Mouse (Mus musculus): ENCODE measurements around the gene Soat2. TPM values are rescaled to one million over a fixed set of nuclear protein-coding genes. Genes with fewer than 3 reads are reported as not detected.

Soat2 gene
- polyA plus RNA-seq, 1 experiment: 4.1 TPM

- DNase-seq: peak; percentile 75
- Histone ChIP-seq H3K4me3 (ENCODE audit: control insufficient read depth, insufficient read depth, low read length) (no peak overlapping the region), H3K36me3 (ENCODE audit: control insufficient read depth, insufficient read depth, low read length) (no peaks in the 10 kb centered on the region), H3K4me1 (replicated peaks; ENCODE audit: control insufficient read depth, insufficient read depth, low read length) (peaks cover 18% of the 10 kb centered on the region), H3K27me3 (ENCODE audit: control insufficient read depth, insufficient read depth, low read length) (no peaks in the 10 kb centered on the region), H3K27ac (ENCODE audit: control insufficient read depth, insufficient read depth, low read length) (no peak overlapping the region)
- TF ChIP-seq CTCF (IDR thresholded peaks at IDR 0.05; ENCODE audit: borderline replicate concordance, control insufficient read depth, extremely low read depth, insufficient read depth, low read length, poor library complexity): peak; percentile 50; the same call in 1 of the 2 replicates
- TF ChIP-seq POLR2A (IDR thresholded peaks at IDR 0.05; ENCODE audit: control insufficient read depth, extremely low read depth, insufficient read depth, low read length, poor library complexity): no peak
- 54% methylated on average over 18 of the region's 18 CpGs for WGBS
Observed at GRCm38 (mm10) chr15:102108651-102109525, 41.4 kb upstream of the Soat2 start.

- H3K4me3 ChIP-seq (ENCODE audit: control insufficient read depth, insufficient read depth, low read length): no peak overlapping the region
- TF ChIP-seq CTCF (IDR thresholded peaks at IDR 0.05; ENCODE audit: borderline replicate concordance, control insufficient read depth, extremely low read depth, insufficient read depth, low read length, poor library complexity) (no peak), POLR2A (IDR thresholded peaks at IDR 0.05; ENCODE audit: control insufficient read depth, extremely low read depth, insufficient read depth, low read length, poor library complexity) (no peak)
- no peak overlapping the region for H3K27ac ChIP-seq (ENCODE audit: control insufficient read depth, insufficient read depth, low read length)
- DNase-seq: no peak
- H3K36me3 ChIP-seq (ENCODE audit: control insufficient read depth, insufficient read depth, low read length): no peaks in the 10 kb centered on the region
- peaks cover 18% of the 10 kb centered on the region for H3K4me1 ChIP-seq (replicated peaks; ENCODE audit: control insufficient read depth, insufficient read depth, low read length)
- no peaks in the 10 kb centered on the region for H3K27me3 ChIP-seq (ENCODE audit: control insufficient read depth, insufficient read depth, low read length)
- WGBS: 96% methylated on average over 7 of the region's 7 CpGs
Observed at GRCm38 (mm10) chr15:102110271-102110670, 40.1 kb upstream of the Soat2 start.

- H3K36me3 ChIP-seq (ENCODE audit: control insufficient read depth, insufficient read depth, low read length): no peaks in the 10 kb centered on the region
- DNase-seq: no peak
- peaks cover 21% of the 10 kb centered on the region for H3K4me1 ChIP-seq (replicated peaks; ENCODE audit: control insufficient read depth, insufficient read depth, low read length)
- H3K4me3 ChIP-seq (ENCODE audit: control insufficient read depth, insufficient read depth, low read length): no peak overlapping the region
- WGBS: 65% methylated on average over 29 of the region's 29 CpGs
- no peak overlapping the region for H3K27ac ChIP-seq (ENCODE audit: control insufficient read depth, insufficient read depth, low read length)
- TF ChIP-seq POLR2A (IDR thresholded peaks at IDR 0.05; ENCODE audit: control insufficient read depth, extremely low read depth, insufficient read depth, low read length, poor library complexity) (no peak), CTCF (IDR thresholded peaks at IDR 0.05; ENCODE audit: borderline replicate concordance, control insufficient read depth, extremely low read depth, insufficient read depth, low read length, poor library complexity) (no peak)
- no peaks in the 10 kb centered on the region for H3K27me3 ChIP-seq (ENCODE audit: control insufficient read depth, insufficient read depth, low read length)
Observed at GRCm38 (mm10) chr15:102110701-102111494, 39.4 kb upstream of the Soat2 start.

GRCm38 (mm10) chr15:102111495-102111829 lies 38.9 kb upstream of the Soat2 start:
- peaks cover 23% of the 10 kb centered on the region for H3K4me1 ChIP-seq (replicated peaks; ENCODE audit: control insufficient read depth, insufficient read depth, low read length)
- no peak for DNase-seq
- no peak overlapping the region for H3K27ac ChIP-seq (ENCODE audit: control insufficient read depth, insufficient read depth, low read length)
- H3K27me3 ChIP-seq (ENCODE audit: control insufficient read depth, insufficient read depth, low read length): no peaks in the 10 kb centered on the region
- H3K4me3 ChIP-seq (ENCODE audit: control insufficient read depth, insufficient read depth, low read length): no peak overlapping the region
- 98% methylated on average over 11 of the region's 11 CpGs for WGBS
- no peak for TF ChIP-seq POLR2A (IDR thresholded peaks at IDR 0.05; ENCODE audit: control insufficient read depth, extremely low read depth, insufficient read depth, low read length, poor library complexity)
- no peak for TF ChIP-seq CTCF (IDR thresholded peaks at IDR 0.05; ENCODE audit: borderline replicate concordance, control insufficient read depth, extremely low read depth, insufficient read depth, low read length, poor library complexity)
- H3K36me3 ChIP-seq (ENCODE audit: control insufficient read depth, insufficient read depth, low read length): no peaks in the 10 kb centered on the region

- peaks cover 18% of the 10 kb centered on the region; the same call in 1 of the 2 replicates for H3K4me1 ChIP-seq (replicated peaks; ENCODE audit: control insufficient read depth, insufficient read depth, low read length)
- H3K27ac ChIP-seq (ENCODE audit: control insufficient read depth, insufficient read depth, low read length): no peak overlapping the region
- no peak for DNase-seq
- TF ChIP-seq POLR2A (IDR thresholded peaks at IDR 0.05; ENCODE audit: control insufficient read depth, extremely low read depth, insufficient read depth, low read length, poor library complexity): no peak
- TF ChIP-seq CTCF (IDR thresholded peaks at IDR 0.05; ENCODE audit: borderline replicate concordance, control insufficient read depth, extremely low read depth, insufficient read depth, low read length, poor library complexity): no peak
- H3K4me3 ChIP-seq (ENCODE audit: control insufficient read depth, insufficient read depth, low read length): no peak overlapping the region
- peaks cover 6% of the 10 kb centered on the region for H3K36me3 ChIP-seq (ENCODE audit: control insufficient read depth, insufficient read depth, low read length)
- H3K27me3 ChIP-seq (ENCODE audit: control insufficient read depth, insufficient read depth, low read length): no peaks in the 10 kb centered on the region
- 93% methylated on average over 6 of the region's 6 CpGs for WGBS
Observed at GRCm38 (mm10) chr15:102112181-102112580, 38.1 kb upstream of the Soat2 start.

GRCm38 (mm10) chr15:102112827-102113226 lies 37.5 kb upstream of the Soat2 start:
- H3K27me3 ChIP-seq (ENCODE audit: control insufficient read depth, insufficient read depth, low read length): no peaks in the 10 kb centered on the region
- peaks cover 12% of the 10 kb centered on the region for H3K36me3 ChIP-seq (ENCODE audit: control insufficient read depth, insufficient read depth, low read length)
- 64% methylated on average over 8 of the region's 8 CpGs for WGBS
- no peak for DNase-seq
- H3K4me1 ChIP-seq (replicated peaks; ENCODE audit: control insufficient read depth, insufficient read depth, low read length): peaks cover 14% of the 10 kb centered on the region; the same call in 1 of the 2 replicates
- H3K4me3 ChIP-seq (ENCODE audit: control insufficient read depth, insufficient read depth, low read length): no peak overlapping the region
- no peak for TF ChIP-seq CTCF (IDR thresholded peaks at IDR 0.05; ENCODE audit: borderline replicate concordance, control insufficient read depth, extremely low read depth, insufficient read depth, low read length, poor library complexity)
- TF ChIP-seq POLR2A (IDR thresholded peaks at IDR 0.05; ENCODE audit: control insufficient read depth, extremely low read depth, insufficient read depth, low read length, poor library complexity): no peak
- no peak overlapping the region for H3K27ac ChIP-seq (ENCODE audit: control insufficient read depth, insufficient read depth, low read length)
